Mouse (Mus musculus) thymus, postnatal 14 days (tissue): ENCODE data around the gene Rwdd3.

Experiments used
- DNase-seq: peaks from one replicate; pipeline ENCODE4 v3.0.0; 2021

Rwdd3 gene

GRCm38 (mm10) chr3:121159566-121159965 is 11.9 kb downstream of the Rwdd3 start:
- peak; percentile 6 for DNase-seq

DNA sequence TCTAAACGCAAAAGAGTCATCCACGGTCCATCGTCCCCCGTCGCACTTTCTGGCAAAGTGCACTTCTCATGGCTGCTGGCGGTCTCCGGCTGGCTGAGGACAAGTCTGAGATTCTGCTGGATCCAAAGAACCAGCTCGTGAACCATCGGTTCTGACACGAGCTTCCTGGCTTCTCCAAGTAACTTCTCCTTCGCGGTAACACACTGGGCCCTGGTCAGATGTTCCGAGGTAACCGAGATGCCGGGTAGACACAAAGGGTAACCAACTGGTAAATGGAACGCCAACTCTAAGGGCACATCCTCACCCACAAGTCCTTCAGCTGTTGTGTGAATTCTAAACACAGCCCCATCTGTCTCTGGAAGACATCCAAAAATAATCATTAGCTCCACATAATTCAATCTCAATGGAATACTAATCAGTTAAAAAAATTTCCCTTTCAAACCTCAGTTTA is 12.6 kb downstream of the Rwdd3 start:
- no peak for DNase-seq

- no peak for DNase-seq
These were observed 13.8 kb downstream of the Rwdd3 start for GRCm38 (mm10) chr3:121157546-121158330.

DNA sequence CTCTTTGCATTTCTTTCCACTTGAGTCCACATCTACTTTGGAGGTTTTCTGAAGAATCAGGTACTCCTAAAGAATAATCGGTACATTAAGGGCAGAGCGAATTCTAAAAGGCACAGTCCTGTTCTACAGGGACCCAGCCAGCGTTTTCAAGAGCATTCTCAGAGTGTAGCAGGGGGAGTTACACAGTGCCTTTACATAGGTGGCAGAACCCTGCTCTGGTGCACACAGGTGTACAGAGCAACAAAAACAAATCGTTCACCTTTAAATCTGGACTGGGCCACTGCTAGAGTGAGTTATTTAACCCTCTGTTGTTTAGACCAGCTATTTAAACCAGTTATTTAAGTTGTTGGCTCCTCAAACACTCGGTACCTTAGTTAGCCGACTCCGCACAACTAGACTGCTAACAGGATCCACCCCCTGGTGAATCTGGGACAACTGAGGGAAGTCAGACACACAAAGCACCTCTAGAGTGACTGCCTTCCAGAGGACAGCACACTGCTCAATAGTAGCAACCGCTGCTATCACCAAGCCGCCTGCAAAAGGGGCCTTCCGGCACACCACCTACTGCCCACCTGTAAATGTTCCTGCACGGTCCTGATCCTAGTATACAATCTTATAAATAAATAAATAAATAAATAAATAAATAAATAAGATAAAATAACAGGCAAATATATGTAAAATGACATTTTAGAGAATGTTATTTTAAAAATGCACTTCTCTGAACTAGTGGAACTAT is 14.9 kb downstream of the Rwdd3 start:
- DNase-seq = no peak

DNA sequence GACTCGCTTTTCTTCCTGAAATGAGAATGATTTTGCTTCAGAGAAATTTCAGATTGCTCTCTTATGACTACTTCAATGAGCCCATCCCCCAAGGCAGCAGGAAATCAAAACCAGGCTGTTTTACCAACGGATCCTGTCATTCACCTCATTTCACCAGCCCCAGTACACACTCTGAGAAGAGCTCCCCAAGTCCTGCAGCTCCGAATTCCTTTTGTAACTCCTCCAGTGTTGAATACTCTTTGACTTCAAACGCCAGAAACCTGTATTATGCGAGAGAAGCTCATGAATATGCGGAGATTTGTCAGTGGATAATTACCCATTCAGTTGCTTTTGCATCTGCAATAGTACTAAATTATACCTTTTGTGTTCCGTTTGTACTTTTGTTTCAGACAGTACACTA is 15.5 kb downstream of the Rwdd3 start:
- no peak for DNase-seq

- no peak for DNase-seq
These were observed 37.6 kb downstream of the Rwdd3 start for GRCm38 (mm10) chr3:121133937-121134336.

- DNase-seq = no peak
These were observed 38.5 kb downstream of the Rwdd3 start for GRCm38 (mm10) chr3:121133039-121133438.

DNA sequence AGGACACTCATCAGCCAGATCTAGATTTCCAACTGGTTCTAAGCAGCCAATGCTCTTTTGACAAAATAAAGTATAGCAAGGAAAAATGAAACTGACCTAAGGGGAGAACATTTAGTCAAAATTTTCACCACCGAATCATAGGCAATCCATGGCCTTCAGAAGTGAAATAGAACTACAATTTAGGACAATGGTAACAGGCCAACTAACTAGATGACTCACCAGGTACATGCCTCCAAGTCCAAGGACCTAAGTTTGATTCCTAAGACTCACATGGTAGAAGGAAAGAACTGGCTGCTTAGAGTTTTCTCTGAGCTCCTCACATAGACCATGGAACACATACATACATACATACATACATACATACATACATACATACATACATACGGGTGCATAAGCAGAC is 44.3 kb downstream of the Rwdd3 start:
- no peak for DNase-seq

GRCm38 (mm10) chr3:121126476-121126875 is 45.0 kb downstream of the Rwdd3 start:
- no peak for DNase-seq

DNA sequence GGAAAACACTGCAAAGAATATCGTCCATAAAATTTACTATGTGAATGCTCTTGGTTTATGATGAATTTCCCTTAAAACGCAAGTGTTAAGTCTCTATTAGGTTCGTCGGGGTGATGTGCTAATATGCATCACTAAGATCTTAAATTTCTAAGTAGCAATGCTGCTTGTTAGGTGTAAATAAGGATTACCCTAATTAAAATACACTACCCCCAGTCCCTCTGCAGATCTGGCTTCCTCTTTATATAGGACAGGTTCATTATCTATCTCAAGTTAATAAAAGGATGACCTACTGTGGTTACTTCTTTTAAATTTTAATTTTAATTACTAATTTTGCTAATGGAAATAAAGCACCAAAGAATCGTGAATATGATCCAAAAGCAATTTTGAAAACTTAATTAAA is 50.4 kb downstream of the Rwdd3 start:
- no peak for DNase-seq

DNA sequence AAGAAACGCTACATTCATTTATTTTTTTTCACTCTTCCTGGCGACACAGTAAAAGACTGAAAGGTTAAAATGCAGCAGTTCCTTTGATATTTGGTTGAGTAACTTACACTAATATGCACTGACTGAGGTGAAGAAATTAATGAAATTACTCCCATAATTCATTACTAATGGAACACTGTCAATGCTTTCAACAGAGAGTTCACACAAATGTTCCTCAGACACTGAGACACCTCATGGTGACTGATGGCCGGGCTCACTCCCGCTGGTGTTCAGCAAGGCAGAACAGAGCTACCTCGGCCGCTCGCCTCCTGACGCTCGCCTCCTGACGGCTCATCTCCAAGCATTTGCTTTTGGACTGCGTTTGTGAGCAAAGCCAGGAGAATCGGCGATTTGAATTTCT is 54.9 kb downstream of the Rwdd3 start:
- DNase-seq = no peak

DNA sequence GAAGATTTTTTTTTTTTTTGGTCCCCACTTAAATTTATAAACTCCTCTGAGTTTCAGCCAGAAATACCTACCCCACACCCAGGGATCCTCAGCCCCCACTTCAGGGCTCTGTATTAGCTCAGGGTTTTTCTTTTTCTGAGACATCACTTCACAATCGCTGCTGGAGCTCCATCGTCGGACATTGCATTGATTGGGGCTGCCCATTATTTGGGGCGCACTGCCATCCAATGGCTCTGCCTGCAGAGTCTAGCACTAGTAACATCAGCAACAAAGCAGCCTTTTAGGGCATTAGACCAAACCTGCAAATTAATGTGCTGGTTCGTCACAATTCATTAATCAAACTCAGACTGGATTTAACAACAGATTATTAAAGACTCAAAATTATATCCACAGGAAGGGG is 55.4 kb downstream of the Rwdd3 start:
- DNase-seq = no peak

DNA sequence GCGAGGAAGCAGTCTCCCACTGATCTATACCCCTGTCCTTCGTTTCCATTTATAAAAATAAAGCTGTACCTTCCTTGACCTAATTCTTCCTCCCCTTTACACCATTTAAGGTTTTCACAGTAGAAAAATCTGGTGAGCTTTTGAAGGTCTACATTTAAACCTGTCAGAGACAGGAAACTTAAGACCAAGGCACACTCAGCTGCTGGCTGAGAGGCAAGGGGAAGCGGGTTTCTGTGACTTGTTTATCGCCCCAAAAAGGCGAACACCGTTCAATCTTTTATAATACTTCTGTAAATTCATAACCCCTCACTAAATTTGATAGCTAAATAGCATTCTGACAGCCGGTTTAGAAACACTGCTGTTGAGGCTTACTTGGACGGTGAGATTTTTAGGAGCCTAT is 60.4 kb downstream of the Rwdd3 start:
- DNase-seq = no peak

GRCm38 (mm10) chr3:121110430-121110829 is 61.1 kb downstream of the Rwdd3 start:
- DNase-seq = no peak

GRCm38 (mm10) chr3:121107481-121107880 is 64.0 kb downstream of the Rwdd3 start:
- DNase-seq = peak; percentile 4

DNA sequence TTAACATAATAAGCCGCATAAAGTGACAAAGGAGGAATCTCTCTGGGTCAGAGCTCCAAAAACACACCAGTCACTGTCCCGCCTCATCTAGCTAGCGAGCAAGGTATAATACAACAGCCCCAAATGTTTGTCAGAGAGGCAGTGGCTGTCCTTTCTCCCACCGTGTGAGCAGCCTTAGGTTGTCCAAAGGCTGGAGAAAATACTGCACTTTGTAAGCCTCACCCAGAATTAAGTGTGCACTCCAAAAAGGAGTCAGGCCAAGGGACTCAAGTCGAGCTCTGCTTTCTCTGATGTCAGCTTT is 66.1 kb downstream of the Rwdd3 start:
- DNase-seq = no peak
